Mouse (Mus musculus) cerebellum, adult 11 months (tissue): ENCODE measurements at regions not wholly inside any gene's neighbourhood (a gene's known extent, or its start where the extent isn't known, plus 50 kb on each side); places are given as distances from the start of the nearest gene placed in this dataset.

ENCODE experiments used
- DNase-seq: peaks from one replicate; pipeline ENCODE4 v3.0.0; 2022

GRCm38 (mm10) chr3:143786889-143787288 lies 418.1 kb downstream of the Lmo4 start:
- no peak for DNase-seq

GRCm38 (mm10) chr3:143784353-143784791 lies 420.6 kb downstream of the Lmo4 start:
- no peak for DNase-seq

DNA sequence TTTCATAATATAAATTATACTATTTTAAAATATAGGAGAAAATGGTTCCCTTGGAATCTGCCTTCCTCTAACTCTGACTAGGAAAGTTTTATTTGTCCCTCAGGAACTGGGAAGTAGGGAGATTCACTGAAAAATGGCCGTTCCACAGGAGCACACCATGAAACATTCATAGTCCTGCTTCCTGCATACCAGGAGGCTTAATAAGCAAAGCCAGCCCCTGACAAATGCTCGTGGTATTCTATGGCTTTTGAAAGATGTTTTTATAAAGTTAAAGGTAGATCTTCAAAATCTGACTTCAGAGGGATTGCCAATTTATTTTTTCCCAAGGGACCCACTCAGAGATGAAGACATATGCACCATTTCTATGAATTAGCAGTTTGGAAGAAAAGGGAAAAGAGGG lies 426.9 kb downstream of the Lmo4 start:
- no peak for DNase-seq

- DNase-seq, result no peak
Observed at GRCm38 (mm10) chr3:143759337-143759736, 445.7 kb downstream of the Lmo4 start.

- DNase-seq, result no peak
Observed at GRCm38 (mm10) chr3:143753197-143753596, 451.8 kb downstream of the Lmo4 start.

GRCm38 (mm10) chr3:143752660-143753059 lies 452.4 kb downstream of the Lmo4 start:
- no peak for DNase-seq

- DNase-seq, result no peak
Observed at GRCm38 (mm10) chr3:143750128-143750527, 454.9 kb downstream of the Lmo4 start.

DNA sequence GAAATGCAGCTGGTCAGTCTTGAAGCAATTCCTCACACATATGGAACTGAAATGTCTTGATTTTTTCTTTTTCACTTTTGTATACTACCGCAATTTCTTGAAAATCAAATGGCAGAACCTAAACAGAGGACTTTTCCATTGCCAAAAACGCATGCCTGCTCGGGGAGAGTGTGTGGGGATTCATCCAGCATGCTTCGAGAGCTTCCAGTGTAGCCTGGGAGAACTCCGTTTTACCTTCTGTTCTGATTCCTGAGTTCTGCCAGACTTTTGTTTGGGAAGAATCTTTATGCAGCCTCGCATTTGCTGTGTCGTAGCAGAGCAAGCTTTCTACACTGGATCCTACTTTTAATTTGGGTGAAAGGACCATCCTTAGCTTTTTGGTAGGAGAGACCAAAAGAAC lies 461.4 kb downstream of the Lmo4 start:
- no peak for DNase-seq

GRCm38 (mm10) chr3:143742786-143743571 lies 462.0 kb downstream of the Lmo4 start:
- no peak for DNase-seq

DNA sequence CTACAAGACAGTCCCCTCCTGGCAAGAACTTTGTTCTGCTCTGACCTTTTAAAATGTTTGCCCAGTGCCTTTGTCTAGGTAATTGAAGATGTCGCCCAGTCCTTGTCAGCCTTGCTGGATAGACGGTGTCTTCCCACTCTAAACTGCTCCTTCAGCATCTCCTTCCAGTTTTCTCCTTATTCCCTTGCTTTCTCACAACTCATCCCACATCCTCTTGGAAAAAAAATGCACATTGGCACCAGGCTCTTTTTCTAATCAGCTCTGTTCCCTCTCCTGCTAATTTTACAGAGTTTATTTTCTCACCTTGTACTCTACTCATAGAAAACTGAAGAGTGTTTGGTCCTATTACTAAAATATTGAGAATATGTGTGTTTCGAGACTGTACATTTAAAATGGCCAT lies 466.3 kb downstream of the Lmo4 start:
- DNase-seq, result no peak

GRCm38 (mm10) chr3:143737844-143738243 lies 467.2 kb downstream of the Lmo4 start:
- no peak for DNase-seq

DNA sequence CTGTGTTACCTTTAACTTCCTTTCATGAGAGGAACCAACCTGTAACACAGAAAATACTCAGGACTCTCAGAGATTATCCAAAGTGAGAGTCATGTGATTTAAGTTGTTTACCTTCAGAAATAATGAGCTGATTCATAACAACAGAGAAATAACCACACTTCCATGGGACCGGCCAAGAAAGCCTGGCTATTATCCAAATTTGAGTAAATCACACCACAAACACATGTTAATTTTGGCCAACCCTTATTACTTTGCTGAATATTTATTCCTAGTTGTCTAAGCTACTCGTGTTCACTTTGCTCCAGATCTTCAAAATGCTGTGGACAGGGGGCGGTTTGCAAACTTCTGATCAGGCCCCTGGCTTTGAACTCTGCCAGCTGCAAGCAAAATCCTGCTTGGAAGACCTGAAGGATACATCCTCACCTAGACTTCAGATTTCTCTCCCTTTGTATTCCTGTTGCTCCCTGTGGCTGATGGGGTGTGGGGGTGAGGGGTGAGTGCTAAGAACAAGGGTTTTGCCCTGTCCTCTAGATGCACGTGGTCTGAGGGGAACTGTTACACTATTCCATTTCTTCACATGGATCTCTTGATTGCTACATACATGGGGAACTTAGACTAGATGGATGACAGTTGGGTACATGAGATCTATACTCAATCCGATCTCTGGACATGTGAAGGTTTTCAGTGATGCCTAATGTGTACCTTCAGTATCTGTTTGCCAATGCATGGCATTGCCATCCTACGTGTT lies 468.2 kb downstream of the Lmo4 start:
- no peak for DNase-seq

DNA sequence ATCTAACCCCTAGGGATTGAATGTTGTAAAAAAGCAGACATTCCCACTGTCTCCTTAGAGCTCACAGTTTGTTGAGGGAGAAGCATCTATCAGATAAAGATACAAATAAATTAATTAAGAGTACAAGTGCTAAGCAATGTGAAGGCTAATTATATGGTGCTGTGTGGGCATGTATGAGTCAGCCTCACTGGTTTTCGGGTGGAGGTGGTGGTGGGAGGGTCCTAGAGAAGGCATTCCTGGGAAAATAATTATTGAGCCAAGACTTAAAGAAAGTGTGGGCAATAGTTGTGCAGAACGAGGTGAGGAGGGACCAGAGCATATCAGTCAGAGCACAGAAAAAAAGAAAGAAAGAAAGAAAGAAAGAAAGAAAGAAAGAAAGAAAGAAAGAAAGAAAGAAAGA lies 470.2 kb downstream of the Lmo4 start:
- DNase-seq, result no peak

- DNase-seq, result no peak
Observed at GRCm38 (mm10) chr3:143732966-143733725, 471.9 kb downstream of the Lmo4 start.

GRCm38 (mm10) chr3:143729473-143730076 lies 475.4 kb downstream of the Lmo4 start:
- DNase-seq, result no peak

- no peak for DNase-seq
Observed at GRCm38 (mm10) chr3:143722571-143722970, 482.4 kb downstream of the Lmo4 start.

DNA sequence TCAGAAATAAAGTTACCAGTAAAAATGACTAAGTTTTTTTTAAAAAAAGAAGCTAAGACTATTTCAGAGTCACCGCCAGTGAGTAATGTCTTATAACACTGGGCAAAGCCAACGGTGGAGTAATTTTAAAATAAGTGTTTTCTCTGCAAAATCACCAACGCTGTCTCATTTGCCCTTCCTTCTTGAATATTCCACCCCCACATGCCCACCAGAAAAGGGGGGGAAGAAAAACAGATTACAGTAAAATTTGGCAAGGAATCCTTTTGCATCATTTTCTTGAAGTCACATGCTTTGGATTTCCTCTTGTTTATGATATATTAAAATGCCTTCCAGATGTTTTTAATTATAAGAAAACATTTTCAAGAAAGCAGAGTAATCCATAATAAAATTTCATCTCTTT lies 482.9 kb downstream of the Lmo4 start:
- no peak for DNase-seq

DNA sequence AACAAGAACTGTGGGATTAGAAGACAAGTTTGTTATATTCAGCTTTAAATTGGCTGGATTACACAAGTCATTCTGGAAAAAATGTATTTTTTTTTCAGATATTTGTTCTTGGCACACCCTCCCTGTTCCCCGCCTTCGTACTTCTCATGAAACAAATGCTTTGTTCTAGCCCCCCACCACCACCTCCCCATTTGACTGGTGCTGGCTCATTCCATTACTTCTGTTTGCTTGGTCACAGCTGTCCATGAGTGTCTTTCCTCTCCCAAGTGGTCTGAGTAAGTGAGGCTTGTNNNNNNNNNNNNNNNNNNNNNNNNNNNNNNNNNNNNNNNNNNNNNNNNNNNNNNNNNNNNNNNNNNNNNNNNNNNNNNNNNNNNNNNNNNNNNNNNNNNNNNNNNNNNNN lies 491.8 kb downstream of the Lmo4 start:
- no peak for DNase-seq

GRCm38 (mm10) chr3:143710805-143711469 lies 494.1 kb downstream of the Lmo4 start:
- no peak for DNase-seq

- no peak for DNase-seq
Observed at GRCm38 (mm10) chr3:143706679-143707078, 498.3 kb downstream of the Lmo4 start.

DNA sequence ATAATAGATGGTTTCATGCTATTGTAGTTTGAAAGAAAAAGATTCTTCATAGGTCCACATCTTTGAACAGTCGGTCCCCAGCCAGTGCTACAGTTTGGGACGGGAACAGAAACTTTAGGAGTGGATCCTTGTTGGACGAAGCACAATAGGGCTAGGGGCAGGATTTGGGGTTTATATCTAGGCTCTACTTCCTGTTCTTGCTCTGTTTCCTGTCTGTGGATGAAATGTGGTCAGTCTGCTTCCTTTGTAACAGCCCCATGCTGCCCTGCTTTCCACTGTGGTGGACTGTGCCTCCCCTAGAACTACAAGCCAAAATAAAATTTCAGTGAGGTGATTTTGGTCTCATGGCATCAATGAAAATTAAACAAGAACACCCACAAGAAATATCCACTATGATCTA lies 510.2 kb downstream of the Lmo4 start:
- no peak for DNase-seq

DNA sequence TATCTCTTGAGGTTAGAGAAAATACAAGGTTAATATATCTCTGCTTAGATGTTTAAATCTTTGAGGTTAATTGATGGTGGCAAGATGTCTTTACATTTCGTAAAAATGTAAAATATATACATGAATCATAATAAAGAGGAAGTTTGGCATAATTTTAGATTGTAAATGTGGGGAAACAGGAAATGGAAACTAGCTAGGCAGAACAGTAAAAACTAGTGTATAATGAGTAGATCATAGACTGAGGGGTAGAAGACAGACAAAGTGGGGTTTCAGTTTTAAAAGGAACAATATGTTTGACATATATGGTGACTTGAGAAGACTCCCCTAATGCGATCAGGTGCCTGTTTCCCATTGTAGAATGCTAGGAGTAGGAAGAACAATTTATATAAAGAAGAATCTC lies 519.3 kb downstream of the Lmo4 start:
- no peak for DNase-seq

- no peak for DNase-seq
Observed at GRCm38 (mm10) chr3:143678186-143678585, 526.8 kb downstream of the Lmo4 start.
